In genomic region chr4:114516651-114517050, GRCm38 (mm10) we compare ENCODE assay signal across 10 mouse cellular contexts.
A peak's percentile ranks its signal among the peaks of the same experiment; 100 is the strongest.
DNase-seq lines count a peak whose midpoint lies in the region; ATAC-seq and TF ChIP-seq lines count a peak whose summit lies in the region.
"Had no signal": no experiment of that assay in that cellular context is flagged by ENCODE, and none has a peak within 500 bp of the region (broad histone marks: within the 10 kb centered on the region; RNA-seq: fewer than 3 reads in every experiment).

No protein-coding gene starts in this region.

- no peak for TF ChIP-seq CTCF in hindbrain, postnatal 0 days (IDR thresholded peaks at IDR 0.05; ENCODE audit: low read depth)

- H3K4me2 ChIP-seq in hindbrain, postnatal 0 days (ENCODE audit: low read depth, low read length): no peak overlapping the region
- H3K4me2 ChIP-seq in embryonic facial prominence, embryonic 12.5 days (replicated peaks): no peak overlapping the region
- H3K4me2 ChIP-seq: liver, embryonic 12.5 days had no signal

- H3K9ac ChIP-seq in hindbrain, postnatal 0 days (replicated peaks; ENCODE audit: low read length): no peak overlapping the region
- no peak overlapping the region for H3K9ac ChIP-seq in embryonic facial prominence, embryonic 12.5 days
- H3K9ac ChIP-seq: liver, embryonic 12.5 days had no signal

- no peaks in the 10 kb centered on the region for H3K36me3 ChIP-seq in hindbrain, embryonic 10.5 days
- no peaks in the 10 kb centered on the region for H3K36me3 ChIP-seq in hindbrain, postnatal 0 days (ENCODE audit: insufficient read depth, low read length)
- H3K36me3 ChIP-seq in embryonic facial prominence, embryonic 12.5 days: no peaks in the 10 kb centered on the region
- H3K36me3 ChIP-seq: liver, embryonic 12.5 days had no signal

- WGBS in hindbrain, embryonic 10.5 days: 48% methylated on average over 4 of the region's 4 CpGs
- WGBS in hindbrain, postnatal 0 days: 34% methylated on average over 4 of the region's 4 CpGs
- WGBS in embryonic facial prominence, embryonic 12.5 days: 12% methylated on average over 4 of the region's 4 CpGs

- ATAC-seq in hindbrain, postnatal 0 days: no peak
- ATAC-seq in embryonic facial prominence, embryonic 12.5 days (ENCODE audit: insufficient number of reproducible peaks, insufficient read depth, low FRiP score, low TSS enrichment): no peak
- ATAC-seq in activated CD4-positive, CD25-positive, alpha-beta regulatory T cell, adult 4 months: no peak
- ATAC-seq: liver, embryonic 12.5 days had no signal

- intact Hi-C loops in gastrocnemius, postnatal 36 days (cut with DNase I): no loop called here

- no peaks in the 10 kb centered on the region for H3K9me3 ChIP-seq in hindbrain, embryonic 10.5 days
- no peaks in the 10 kb centered on the region for H3K9me3 ChIP-seq in hindbrain, postnatal 0 days (ENCODE audit: low read length)
- no peaks in the 10 kb centered on the region for H3K9me3 ChIP-seq in embryonic facial prominence, embryonic 12.5 days
- H3K9me3 ChIP-seq: liver, embryonic 12.5 days had no signal

- peaks cover 9% of the 10 kb centered on the region; the same call in 1 of the 2 replicates for H3K4me1 ChIP-seq in hindbrain, embryonic 10.5 days (replicated peaks)
- H3K4me1 ChIP-seq in hindbrain, postnatal 0 days (ENCODE audit: insufficient read depth, low read length): no peaks in the 10 kb centered on the region
- H3K4me1 ChIP-seq in embryonic facial prominence, embryonic 12.5 days: peaks cover 20% of the 10 kb centered on the region
- H3K4me1 ChIP-seq: liver, embryonic 12.5 days had no signal

- no peak overlapping the region for H3K27ac ChIP-seq in hindbrain, embryonic 10.5 days
- H3K27ac ChIP-seq in hindbrain, postnatal 0 days: no peak overlapping the region
- H3K27ac ChIP-seq in embryonic facial prominence, embryonic 12.5 days: peak overlapping the region; percentile 64; the same call in 1 of the 2 replicates
- H3K27ac ChIP-seq: liver, embryonic 12.5 days had no signal

- no peaks in the 10 kb centered on the region for H3K27me3 ChIP-seq in hindbrain, embryonic 10.5 days (ENCODE audit: insufficient read depth, poor library complexity, severe bottlenecking)
- no peaks in the 10 kb centered on the region for H3K27me3 ChIP-seq in hindbrain, postnatal 0 days (ENCODE audit: insufficient read depth, low read length)
- H3K27me3 ChIP-seq in embryonic facial prominence, embryonic 12.5 days: no peaks in the 10 kb centered on the region
- H3K27me3 ChIP-seq: liver, embryonic 12.5 days had no signal

- H3K4me3 ChIP-seq in hindbrain, embryonic 10.5 days: no peak overlapping the region
- no peak overlapping the region for H3K4me3 ChIP-seq in hindbrain, postnatal 0 days (ENCODE audit: low read length)
- no peak overlapping the region for H3K4me3 ChIP-seq in embryonic facial prominence, embryonic 12.5 days
- H3K4me3 ChIP-seq: liver, embryonic 12.5 days had no signal

- DNase-seq in hindbrain, embryonic 10.5 days (ENCODE audit: low spot score): peak; percentile 27
- DNase-seq in hindbrain, postnatal 0 days (ENCODE audit: low spot score): no peak
- peak; percentile 25 for DNase-seq in Muller cell, postnatal 12 days (ENCODE audit: inconsistent ontology term)
- DNase-seq in kidney, postnatal 4 days: peak; percentile 35 to 57
- DNase-seq in frontal cortex, adult 2 months (ENCODE audit: extremely low spot score in 1 of 2, low spot score in 1 of 2): no peak
- DNase-seq in gastrocnemius, postnatal 36 days: no peak
- DNase-seq: thymus, postnatal 4 days had no signal

Comparison
In these comparisons a context has a peak if more than half of its experiments do, and no peak if none do; other contexts are left out.
1. DNase-seq: peak in hindbrain, embryonic 10.5 days (single experiment), Muller cell, postnatal 12 days (single experiment) and kidney, postnatal 4 days (2 of 2); none in hindbrain, postnatal 0 days (single experiment), frontal cortex, adult 2 months (0 of 2) and gastrocnemius, postnatal 36 days (0 of 2).